Mouse (Mus musculus) heart, adult 2 months (tissue): ENCODE data around the gene Vmn1r192.

Source experiments
- CTCF ChIP-seq: fragments of 200-600 bp; IDR thresholded peaks from 2 replicates; pipeline ENCODE4 v1.8.1; 2022; ENCODE audit warnings: antibody characterized with exemption, mild to moderate bottlenecking, moderate library complexity
- POLR2A ChIP-seq: fragments of 200-500 bp; IDR thresholded peaks from 2 replicates; pipeline ENCODE4 v1.6.1; 2011; ENCODE audit warnings: mild to moderate bottlenecking, low read depth, low read length, control low read depth; ENCODE audit not compliant: insufficient read depth

GRCm38 (mm10) chr13:22168416-22168815, 22.5 kb downstream of the Vmn1r192 start:
- TF ChIP-seq POLR2A: no peak
- no peak for TF ChIP-seq CTCF
